Mouse (Mus musculus) midbrain, postnatal 0 days (tissue): Measurements from ENCODE around the gene Stim2. TPM values are rescaled to one million over a fixed set of nuclear protein-coding genes. Genes with fewer than 3 reads are reported as not detected.

Experiments
- ATAC-seq: fragments of 200-750 bp; cut with Nextera tagmentation; 2 replicates; pipeline ENCODE4 v1.8.0; 2017; ENCODE audit warnings: moderate number of reproducible peaks, mild to moderate bottlenecking, moderate TSS enrichment, moderate library complexity; ENCODE audit not compliant: low FRiP score
- DNase-seq: peaks from one replicate; pipeline ENCODE4 v3.0.0-alpha.2; 2015; ENCODE audit warnings: low spot score
- H3K27ac ChIP-seq: fragments of 300-500 bp; sonication (generic); 2 replicates; pipeline ENCODE4 v1.5.1; 2014; ENCODE audit warnings: low read depth, mild to moderate bottlenecking, low read length, mixed read lengths
- H3K27me3 ChIP-seq: fragments of 300-500 bp; sonication (generic); 2 replicates; pipeline ENCODE4 v1.6.1; 2014; ENCODE audit warnings: low read length, control low read depth, mixed read lengths; ENCODE audit not compliant: insufficient read depth
- H3K36me3 ChIP-seq: fragments of 300-500 bp; sonication (generic); 2 replicates; pipeline ENCODE4 v1.6.1; 2014; ENCODE audit warnings: low read length, control low read depth, mixed read lengths; ENCODE audit not compliant: insufficient read depth
- H3K4me1 ChIP-seq: fragments of 300-500 bp; sonication (generic); 2 replicates; pipeline ENCODE4 v1.6.1; 2014; ENCODE audit warnings: mild to moderate bottlenecking, control low read depth, antibody characterized with exemption, low read length, mixed read lengths; ENCODE audit not compliant: insufficient read depth
- H3K4me2 ChIP-seq: fragments of 300-500 bp; sonication (generic); 2 replicates; pipeline ENCODE4 v1.6.1; 2014; ENCODE audit warnings: low read depth, mild to moderate bottlenecking, low read length, mixed read lengths; ENCODE audit not compliant: poor library complexity, severe bottlenecking
- H3K4me3 ChIP-seq: fragments of 300-500 bp; sonication (generic); 2 replicates; pipeline ENCODE4 v1.5.1; 2014; ENCODE audit warnings: low read depth, mild to moderate bottlenecking, low read length, moderate library complexity
- H3K9ac ChIP-seq: fragments of 300-500 bp; sonication (generic); replicated peaks from 2 replicates; pipeline ENCODE4 v1.6.1; 2014; ENCODE audit warnings: mild to moderate bottlenecking, low read length, moderate library complexity, mixed read lengths; ENCODE audit not compliant: poor library complexity, severe bottlenecking
- H3K9me3 ChIP-seq: fragments of 300-500 bp; sonication (generic); 2 replicates; pipeline ENCODE4 v1.6.1; 2016; ENCODE audit warnings: low read length, control low read depth
- CTCF ChIP-seq: IDR thresholded peaks from 2 replicates; pipeline ENCODE4 v1.5.1; 2016; ENCODE audit warnings: antibody characterized with exemption, mild to moderate bottlenecking
- WGBS: fragments of 180-500 bp; shearing (Covaris S2); extraction: QIAGEN DNeasy Blood & Tissue Kit; methylation state at CpG from one replicate; pipeline ENCODE4 v1.1.7; 2014; 5-methylcytosine and 5-hydroxymethylcytosine counted together
- polyA plus RNA-seq: library from polyadenylated mRNA; unstranded; fragments of >200 nt; fragmentation: Nextera tagmentation; extraction: Ambion mirVana; gene quantifications from 2 replicates; pipeline ENCODE4 v1.2.1, GENCODE M21; 2015
- total RNA-seq: library from RNA; depleted of rRNA; stranded (reverse); fragments of >200 nt; gene quantifications from 2 replicates; pipeline ENCODE4 v1.2.3, GENCODE M21; 2014

Stim2 gene
- total and polyA plus RNA-seq, 2 experiments from 2014 or later, result 29.2 to 34.9 TPM

GRCm38 (mm10) chr5:54006845-54007244, 8.5 kb downstream of the Stim2 start:
- Histone ChIP-seq H3K4me2 (no peak overlapping the region), H3K36me3 (no peaks in the 10 kb centered on the region), H3K9me3 (no peaks in the 10 kb centered on the region), H3K4me3 (no peak overlapping the region), H3K9ac (no peak overlapping the region), H3K27ac (no peak overlapping the region), H3K27me3 (no peaks in the 10 kb centered on the region), H3K4me1 (peaks cover 2% of the 10 kb centered on the region; the same call in 1 of the 2 replicates)
- 97% methylated on average over 1 of the region's 1 CpGs for WGBS
- no peak for DNase-seq
- no peak for TF ChIP-seq CTCF
- ATAC-seq, result no peak

- Histone ChIP-seq H3K4me1 (no peaks in the 10 kb centered on the region), H3K9me3 (no peaks in the 10 kb centered on the region), H3K36me3 (no peaks in the 10 kb centered on the region), H3K4me3 (no peak overlapping the region), H3K27me3 (no peaks in the 10 kb centered on the region), H3K4me2 (no peak overlapping the region), H3K9ac (no peak overlapping the region), H3K27ac (no peak overlapping the region)
- DNase-seq (no peak), ATAC-seq (no peak)
- 88% methylated on average over 6 of the region's 6 CpGs for WGBS
- TF ChIP-seq CTCF, result no peak
Measured at GRCm38 (mm10) chr5:54007617-54008016, 9.3 kb downstream of the Stim2 start.

GRCm38 (mm10) chr5:54013271-54013670, 15.0 kb downstream of the Stim2 start:
- no peak for TF ChIP-seq CTCF
- no peaks in the 10 kb centered on the region for H3K36me3 ChIP-seq
- H3K4me1 ChIP-seq, result no peaks in the 10 kb centered on the region
- H3K4me2 ChIP-seq, result no peak overlapping the region
- DNase-seq, result no peak
- no peak overlapping the region for H3K27ac ChIP-seq
- H3K27me3 ChIP-seq, result no peaks in the 10 kb centered on the region
- no peak for ATAC-seq
- WGBS, result 80% methylated on average over 1 of the region's 1 CpGs
- H3K9me3 ChIP-seq, result no peaks in the 10 kb centered on the region
- no peak overlapping the region for H3K9ac ChIP-seq
- H3K4me3 ChIP-seq, result no peak overlapping the region

- Histone ChIP-seq H3K4me1 (no peaks in the 10 kb centered on the region), H3K27me3 (no peaks in the 10 kb centered on the region), H3K9ac (no peak overlapping the region), H3K36me3 (no peaks in the 10 kb centered on the region), H3K4me3 (no peak overlapping the region), H3K4me2 (no peak overlapping the region), H3K9me3 (no peaks in the 10 kb centered on the region), H3K27ac (no peak overlapping the region)
- TF ChIP-seq CTCF, result no peak
- ATAC-seq (no peak), DNase-seq (no peak)
- WGBS, result 51% methylated on average over 7 of the region's 7 CpGs
Measured at GRCm38 (mm10) chr5:54017143-54017542, 18.8 kb downstream of the Stim2 start.

GRCm38 (mm10) chr5:54018856-54019255, 20.6 kb downstream of the Stim2 start:
- Histone ChIP-seq H3K4me3 (no peak overlapping the region), H3K9ac (no peak overlapping the region), H3K4me1 (no peaks in the 10 kb centered on the region), H3K9me3 (no peaks in the 10 kb centered on the region), H3K4me2 (no peak overlapping the region), H3K27me3 (no peaks in the 10 kb centered on the region), H3K36me3 (no peaks in the 10 kb centered on the region), H3K27ac (no peak overlapping the region)
- no peak for DNase-seq
- no peak for TF ChIP-seq CTCF
- WGBS, result 94% methylated on average over 2 of the region's 2 CpGs
- ATAC-seq, result no peak

- ATAC-seq, result no peak
- Histone ChIP-seq H3K9ac (no peak overlapping the region), H3K27me3 (no peaks in the 10 kb centered on the region), H3K4me1 (no peaks in the 10 kb centered on the region), H3K4me2 (no peak overlapping the region), H3K27ac (no peak overlapping the region), H3K9me3 (no peaks in the 10 kb centered on the region), H3K4me3 (no peak overlapping the region), H3K36me3 (no peaks in the 10 kb centered on the region)
- no peak for DNase-seq
- WGBS, result 78% methylated on average over 4 of the region's 4 CpGs
- no peak for TF ChIP-seq CTCF
Measured at GRCm38 (mm10) chr5:54019546-54019945, 21.2 kb downstream of the Stim2 start.
